Mouse (Mus musculus) embryonic facial prominence, embryonic 14.5 days (tissue): ENCODE measurements at regions not wholly inside any gene's neighbourhood (a gene's known extent, or its start where the extent isn't known, plus 50 kb on each side); places are given as distances from the start of the nearest gene placed in this dataset.

ENCODE experiments used
- ATAC-seq: fragments of 200-750 bp; cut with Nextera tagmentation; 2 replicates; pipeline ENCODE4 v1.8.0; 2017; ENCODE audit warnings: low read depth, moderate number of reproducible peaks, moderate TSS enrichment
- DNase-seq: peaks from one replicate; pipeline ENCODE4 v3.0.0-alpha.2; 2015; ENCODE audit warnings: low spot score
- H3K27ac ChIP-seq: fragments of 300-500 bp; sonication (generic); replicated peaks from 2 replicates; pipeline ENCODE4 v1.5.1; 2014; ENCODE audit warnings: low read depth, mild to moderate bottlenecking, low read length, moderate library complexity
- H3K27me3 ChIP-seq: fragments of 300-500 bp; sonication (generic); replicated peaks from 2 replicates; pipeline ENCODE4 v1.6.1; 2014; ENCODE audit warnings: low read length; ENCODE audit not compliant: control insufficient read depth, insufficient read depth
- H3K36me3 ChIP-seq: fragments of 300-500 bp; sonication (generic); 2 replicates; pipeline ENCODE4 v1.6.1; 2014; ENCODE audit warnings: low read length, mixed read lengths; ENCODE audit not compliant: control insufficient read depth, insufficient read depth
- H3K4me1 ChIP-seq: fragments of 300-500 bp; sonication (generic); 2 replicates; pipeline ENCODE4 v1.6.1; 2014; ENCODE audit warnings: antibody characterized with exemption, low read length; ENCODE audit not compliant: control insufficient read depth, insufficient read depth
- H3K4me2 ChIP-seq: fragments of 300-500 bp; sonication (generic); 2 replicates; pipeline ENCODE4 v1.6.1; 2014; ENCODE audit warnings: low read depth, mild to moderate bottlenecking, low read length, moderate library complexity, mixed read lengths
- H3K4me3 ChIP-seq: fragments of 300-500 bp; sonication (generic); 2 replicates; pipeline ENCODE4 v1.5.1; 2014; ENCODE audit warnings: low read depth, mild to moderate bottlenecking, low read length
- H3K9ac ChIP-seq: fragments of 300-500 bp; sonication (generic); 2 replicates; pipeline ENCODE4 v1.6.1; 2014; ENCODE audit warnings: low read depth, mild to moderate bottlenecking, low read length, moderate library complexity, mixed read lengths
- H3K9me3 ChIP-seq: fragments of 300-500 bp; sonication (generic); 2 replicates; pipeline ENCODE4 v1.6.1; 2016; ENCODE audit warnings: low read length; ENCODE audit not compliant: control insufficient read depth
- WGBS: fragments of 180-500 bp; shearing (Covaris S2); extraction: QIAGEN DNeasy Blood & Tissue Kit; methylation state at CpG from one replicate; pipeline ENCODE4 v1.1.7; 2014; 5-methylcytosine and 5-hydroxymethylcytosine counted together

- DNase-seq (no peak), ATAC-seq (no peak)
- Histone ChIP-seq H3K36me3 (no peaks in the 10 kb centered on the region), H3K4me2 (no peak overlapping the region), H3K4me1 (no peaks in the 10 kb centered on the region), H3K9ac (no peak overlapping the region), H3K9me3 (no peaks in the 10 kb centered on the region), H3K27me3 (no peaks in the 10 kb centered on the region), H3K4me3 (no peak overlapping the region), H3K27ac (no peak overlapping the region)
- whole genome bisulfite sequencing, result 80% methylated on average over 8 of the region's 8 CpGs
These were observed 86.5 kb upstream of the Gpr139 start for GRCm38 (mm10) chr7:119270826-119271420.

- Histone ChIP-seq H3K4me1 (no peaks in the 10 kb centered on the region), H3K4me3 (no peak overlapping the region), H3K9ac (no peak overlapping the region), H3K9me3 (no peaks in the 10 kb centered on the region), H3K36me3 (no peaks in the 10 kb centered on the region), H3K4me2 (no peak overlapping the region), H3K27me3 (no peaks in the 10 kb centered on the region), H3K27ac (no peak overlapping the region)
- WGBS, result 81% methylated on average over 3 of the region's 3 CpGs
- ATAC-seq (no peak), DNase-seq (no peak)
These were observed 73.8 kb upstream of the Gpr139 start for GRCm38 (mm10) chr7:119258222-119258621.

- ATAC-seq (no peak), DNase-seq (no peak)
- Histone ChIP-seq H3K27me3 (no peaks in the 10 kb centered on the region), H3K9ac (no peak overlapping the region), H3K4me2 (no peak overlapping the region), H3K36me3 (no peaks in the 10 kb centered on the region), H3K9me3 (no peaks in the 10 kb centered on the region), H3K4me3 (no peak overlapping the region), H3K27ac (no peak overlapping the region), H3K4me1 (no peaks in the 10 kb centered on the region)
- 78% methylated on average over 3 of the region's 3 CpGs for WGBS
These were observed 72.5 kb upstream of the Gpr139 start for GRCm38 (mm10) chr7:119256916-119257315.

- H3K4me1 ChIP-seq, result no peaks in the 10 kb centered on the region
- no peak for ATAC-seq
- H3K9ac ChIP-seq, result no peak overlapping the region
- H3K4me2 ChIP-seq, result no peak overlapping the region
- H3K36me3 ChIP-seq, result no peaks in the 10 kb centered on the region
- H3K27me3 ChIP-seq, result no peaks in the 10 kb centered on the region
- no peaks in the 10 kb centered on the region for H3K9me3 ChIP-seq
- no peak overlapping the region for H3K27ac ChIP-seq
- no peak for DNase-seq
- 73% methylated on average over 2 of the region's 2 CpGs for WGBS
- no peak overlapping the region for H3K4me3 ChIP-seq
These were observed 68.3 kb upstream of the Gpr139 start for GRCm38 (mm10) chr7:119252742-119253141.

GRCm38 (mm10) chr7:119251679-119252078 lies 67.3 kb upstream of the Gpr139 start:
- no peaks in the 10 kb centered on the region for H3K4me1 ChIP-seq
- no peak overlapping the region for H3K4me2 ChIP-seq
- no peak overlapping the region for H3K9ac ChIP-seq
- DNase-seq (no peak), ATAC-seq (no peak)
- no peak overlapping the region for H3K4me3 ChIP-seq
- 87% methylated on average over 1 of the region's 1 CpGs for whole genome bisulfite sequencing
- no peaks in the 10 kb centered on the region for H3K27me3 ChIP-seq
- no peak overlapping the region for H3K27ac ChIP-seq
- no peaks in the 10 kb centered on the region for H3K36me3 ChIP-seq
- no peaks in the 10 kb centered on the region for H3K9me3 ChIP-seq

- Histone ChIP-seq H3K4me1 (no peaks in the 10 kb centered on the region), H3K27me3 (no peaks in the 10 kb centered on the region), H3K9me3 (no peaks in the 10 kb centered on the region), H3K4me2 (no peak overlapping the region), H3K27ac (no peak overlapping the region), H3K4me3 (no peak overlapping the region), H3K9ac (no peak overlapping the region), H3K36me3 (no peaks in the 10 kb centered on the region)
- WGBS, result 81% methylated on average over 3 of the region's 3 CpGs
- no peak for DNase-seq
- ATAC-seq, result no peak
These were observed 66.0 kb upstream of the Gpr139 start for GRCm38 (mm10) chr7:119250381-119250780.

- Histone ChIP-seq H3K4me2 (no peak overlapping the region), H3K4me1 (no peaks in the 10 kb centered on the region), H3K4me3 (no peak overlapping the region), H3K9me3 (no peaks in the 10 kb centered on the region), H3K36me3 (no peaks in the 10 kb centered on the region), H3K27me3 (no peaks in the 10 kb centered on the region), H3K9ac (no peak overlapping the region), H3K27ac (no peak overlapping the region)
- no peak for ATAC-seq
- 68% methylated on average over 5 of the region's 5 CpGs for WGBS
- peak; percentile 5 for DNase-seq
These were observed 60.4 kb upstream of the Gpr139 start for GRCm38 (mm10) chr7:119244785-119245184.

GRCm38 (mm10) chr7:119236343-119236742 lies 51.9 kb upstream of the Gpr139 start:
- no peaks in the 10 kb centered on the region for H3K9me3 ChIP-seq
- DNase-seq, result no peak
- no peak overlapping the region for H3K4me2 ChIP-seq
- no peaks in the 10 kb centered on the region for H3K27me3 ChIP-seq
- no peak overlapping the region for H3K27ac ChIP-seq
- H3K9ac ChIP-seq, result no peak overlapping the region
- H3K4me3 ChIP-seq, result no peak overlapping the region
- H3K4me1 ChIP-seq, result no peaks in the 10 kb centered on the region
- 81% methylated on average over 6 of the region's 6 CpGs for WGBS
- ATAC-seq, result no peak
- H3K36me3 ChIP-seq, result no peaks in the 10 kb centered on the region
